Mouse (Mus musculus): ENCODE measurements around the gene Rubcn.

DNA sequence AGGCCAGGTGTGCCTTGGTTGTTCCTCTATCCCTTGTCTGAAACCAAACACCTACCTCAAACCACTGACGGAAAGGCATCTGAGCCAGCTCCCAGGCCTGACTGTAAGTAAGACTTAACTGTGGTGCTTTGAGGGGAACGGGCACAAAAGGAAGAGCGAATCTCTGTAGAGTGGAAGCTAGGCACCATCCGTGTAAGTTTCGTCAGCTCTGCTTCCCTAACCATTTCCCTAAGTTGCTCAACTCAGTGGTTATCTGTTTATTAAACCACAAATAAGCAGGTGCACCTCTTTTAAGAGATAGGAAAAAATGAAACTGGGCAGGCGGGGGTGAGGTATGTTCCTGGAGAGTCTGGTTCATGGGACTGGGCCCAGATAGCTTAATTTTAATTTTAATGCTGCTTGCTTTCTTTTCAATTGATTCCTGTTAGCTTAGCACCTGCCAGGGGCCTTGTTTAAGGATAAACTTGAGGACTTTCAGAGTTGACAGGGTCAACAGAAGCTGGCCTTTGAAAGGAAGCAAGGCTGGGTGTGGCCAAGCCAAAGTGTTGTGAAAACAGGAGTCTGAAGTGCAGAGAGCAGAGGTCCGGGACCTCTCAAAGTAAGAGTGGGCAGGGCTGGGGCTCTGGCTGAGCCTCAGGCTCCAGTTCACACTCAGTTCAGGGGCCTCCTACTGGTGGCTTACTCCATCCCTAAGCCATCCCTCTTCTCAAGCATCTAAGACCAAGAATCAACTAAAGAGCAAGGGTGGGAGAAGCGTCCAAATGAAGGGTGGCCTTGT lies 70.0 kb downstream of the Rubcn start:
- TF ChIP-seq CTCF (conservative IDR thresholded peaks at IDR 0.05 in 1 of 2, IDR thresholded peaks at IDR 0.05 in 1 of 2; ENCODE audit: low read depth in 2 of 2, low read length in 2 of 2) (peak in 1 of 2 experiments; percentile 26; a peak in 1 of 4 replicates), HCFC1 (IDR thresholded peaks at IDR 0.05; ENCODE audit: low read depth, low read length) (no peak), RCOR1 (conservative IDR thresholded peaks at IDR 0.05; ENCODE audit: low read depth, low read length) (no peak), MAX (IDR thresholded peaks at IDR 0.05; ENCODE audit: low read length) (no peak)
